Mouse (Mus musculus) urinary bladder, adult 18-20 months (tissue): ENCODE data around the gene Slpi.

Experiments
- DNase-seq, 2 experiments: peaks; one replicate each; pipeline ENCODE4 v3.0.0; 2022; ENCODE audit warnings: low spot score in 2 of 2, mixed read lengths in 2 of 2

Slpi gene

GRCm38 (mm10) chr2:164421306-164421705 is 32.4 kb upstream of the Slpi start:
- DNase-seq = no peak

- no peak for DNase-seq
Measured at GRCm38 (mm10) chr2:164419489-164419888, 30.6 kb upstream of the Slpi start.

- no peak for DNase-seq
Measured at GRCm38 (mm10) chr2:164418308-164418875, 29.5 kb upstream of the Slpi start.

GRCm38 (mm10) chr2:164417198-164417597 is 28.3 kb upstream of the Slpi start:
- DNase-seq = no peak

GRCm38 (mm10) chr2:164414581-164414980 is 25.7 kb upstream of the Slpi start:
- no peak for DNase-seq

GRCm38 (mm10) chr2:164414167-164414566 is 25.3 kb upstream of the Slpi start:
- no peak for DNase-seq

- DNase-seq = no peak
Measured at GRCm38 (mm10) chr2:164407708-164408107, 18.8 kb upstream of the Slpi start.

GRCm38 (mm10) chr2:164405519-164405918 is 16.6 kb upstream of the Slpi start:
- no peak for DNase-seq

GRCm38 (mm10) chr2:164405060-164405459 is 16.2 kb upstream of the Slpi start, which contains the start of gene Matn4:
Matn4 (minus strand) TSS chr2:164405160.
- DNase-seq = no peak

- DNase-seq = no peak
Measured at GRCm38 (mm10) chr2:164404082-164404990, 15.4 kb upstream of the Slpi start.

GRCm38 (mm10) chr2:164403396-164404081 is 14.6 kb upstream of the Slpi start:
- DNase-seq = no peak

- DNase-seq = peak; percentile 56 to 57
Measured at GRCm38 (mm10) chr2:164402906-164403305, 14.0 kb upstream of the Slpi start, which contains the start of gene Rbpjl. Rbpjl (plus strand) TSS chr2:164403141.

GRCm38 (mm10) chr2:164396911-164397310 is 8.0 kb upstream of the Slpi start:
- no peak for DNase-seq

- DNase-seq = no peak
Measured at GRCm38 (mm10) chr2:164396076-164396475, 7.2 kb upstream of the Slpi start.

- DNase-seq = no peak
Measured at GRCm38 (mm10) chr2:164393126-164393525, 4.2 kb upstream of the Slpi start.

- DNase-seq = peak; percentile 58 to 83
Measured at GRCm38 (mm10) chr2:164389499-164389898, 604 bp upstream of the Slpi start.

GRCm38 (mm10) chr2:164386953-164387352 is 1.9 kb downstream of the Slpi start:
- DNase-seq = no peak

GRCm38 (mm10) chr2:164385927-164386763 is 2.8 kb downstream of the Slpi start:
- no peak for DNase-seq

GRCm38 (mm10) chr2:164383656-164384399 is 5.1 kb downstream of the Slpi start:
- DNase-seq = no peak

- DNase-seq = no peak
Measured at GRCm38 (mm10) chr2:164382971-164383370, 5.9 kb downstream of the Slpi start.

GRCm38 (mm10) chr2:164381726-164382125 is 7.2 kb downstream of the Slpi start:
- no peak for DNase-seq
